Mouse (Mus musculus): ENCODE data around the gene Slc25a30.
A peak's percentile ranks its signal among the peaks of the same experiment; 100 is the strongest.
"Not testable (repeated sequence)": the region's sequence is repeated elsewhere in the genome, so short reads cannot be mapped to it uniquely, and the experiment has no call there.

Gene Slc25a30

GRCm38 (mm10) chr14:75790411-75790996, 3.7 kb upstream of the Slc25a30 start:
- peak; percentile 22 for DNase-seq

DNA sequence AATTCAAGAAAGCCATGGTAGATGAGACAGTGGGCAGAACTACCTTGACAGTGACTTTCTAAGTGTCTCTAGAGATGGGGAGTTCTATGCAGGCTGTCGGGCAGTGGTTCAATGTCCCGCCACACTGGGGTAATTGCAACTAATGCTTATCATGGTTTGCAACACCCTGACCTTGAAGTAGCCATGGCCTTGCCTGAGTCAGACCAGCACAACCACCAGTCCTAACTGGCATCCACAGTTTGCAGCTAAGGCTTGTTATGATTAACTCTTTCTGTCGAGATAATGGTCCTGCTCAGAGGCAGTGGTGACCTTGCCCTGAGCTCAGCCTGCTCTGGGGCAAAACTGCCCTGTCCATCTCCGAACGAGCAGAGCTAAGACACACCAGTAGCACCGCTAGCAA, 2.5 kb upstream of the Slc25a30 start:
- no peak for DNase-seq

DNA sequence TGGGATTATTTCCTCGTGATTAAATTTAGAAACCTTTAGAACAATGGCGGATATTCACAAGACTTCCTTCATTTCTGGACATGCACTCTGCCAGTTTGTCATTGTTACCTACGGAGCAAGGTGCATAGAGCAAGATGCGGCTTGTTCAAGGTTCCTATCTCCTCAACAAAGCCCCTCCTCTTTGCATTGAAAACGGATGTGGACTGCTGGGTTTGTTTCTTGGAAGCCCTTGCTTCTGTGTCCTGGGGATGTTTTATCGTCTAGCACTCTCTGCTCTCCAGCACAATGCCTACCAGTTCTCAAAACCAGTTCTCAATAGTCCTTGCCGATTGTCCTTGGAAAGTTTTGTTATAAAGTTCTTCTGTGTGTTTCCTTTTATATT, 948 bp upstream of the Slc25a30 start:
- DNase-seq: no peak

GRCm38 (mm10) chr14:75786424-75786867, 391 bp downstream of the Slc25a30 start:
- peak; percentile 53 for DNase-seq

- no peak for DNase-seq
These were observed 6.9 kb downstream of the Slc25a30 start for GRCm38 (mm10) chr14:75779913-75780312.

DNA sequence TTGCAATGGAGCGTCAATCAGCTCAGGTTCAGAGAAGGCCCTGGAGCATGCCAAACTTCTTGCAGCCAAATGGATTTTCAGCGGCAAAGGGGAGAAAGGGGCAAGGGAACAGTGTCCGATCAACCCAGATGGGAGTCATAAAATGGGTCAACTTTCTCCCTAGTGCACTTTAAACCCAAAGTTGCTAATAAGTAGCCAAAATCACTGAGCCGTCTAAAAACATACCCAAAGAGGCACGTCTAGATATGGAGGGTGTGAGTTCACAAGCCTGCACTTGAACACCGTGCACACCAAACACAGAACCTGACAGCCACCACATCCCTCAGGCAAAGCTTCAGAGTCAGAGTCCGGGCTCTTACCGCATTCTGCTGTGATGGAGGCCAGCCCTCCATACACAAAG, 10.2 kb downstream of the Slc25a30 start:
- DNase-seq: no peak

DNA sequence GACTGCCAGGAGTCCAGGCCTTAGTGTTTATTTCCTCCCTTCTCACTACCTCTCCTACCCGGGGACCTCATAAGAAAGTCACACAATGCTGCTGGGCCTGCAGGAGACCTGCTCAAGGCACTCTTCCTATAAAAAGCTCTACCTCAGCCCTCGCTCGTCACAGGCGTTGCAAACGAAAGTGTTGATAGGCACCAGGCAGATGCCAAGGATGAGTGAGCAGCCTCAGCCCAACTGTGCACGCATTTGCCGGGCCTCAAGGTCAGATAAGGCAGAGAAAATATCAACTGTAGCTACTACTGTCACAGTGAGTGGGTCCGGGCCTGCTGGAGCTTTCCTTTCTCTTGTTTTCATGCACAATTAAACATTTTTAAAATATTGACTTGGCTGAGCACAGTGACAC, 13.4 kb downstream of the Slc25a30 start:
- no peak for DNase-seq

DNA sequence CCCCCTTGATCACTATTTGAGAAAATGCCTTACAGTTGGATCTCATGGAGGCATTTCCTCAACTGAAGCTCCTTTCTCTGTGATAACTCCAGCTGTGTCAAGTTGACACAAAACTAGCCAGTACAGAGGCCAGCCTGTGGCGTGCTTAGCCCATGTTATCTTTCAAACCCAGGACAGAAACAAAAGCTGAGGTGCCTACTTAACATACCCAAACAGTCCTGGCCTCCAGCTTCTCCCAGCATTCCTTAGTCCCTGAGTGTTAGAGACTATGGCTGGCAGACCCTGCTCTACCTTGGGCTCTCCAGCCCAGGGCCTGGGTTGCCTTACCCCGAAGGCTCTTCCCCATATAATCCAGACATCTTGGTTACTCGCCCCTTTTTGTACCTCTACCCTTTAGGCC, 14.4 kb downstream of the Slc25a30 start:
- DNase-seq: not testable (repeated sequence)

GRCm38 (mm10) chr14:75771101-75771501, 15.7 kb downstream of the Slc25a30 start:
- DNase-seq: no peak

DNA sequence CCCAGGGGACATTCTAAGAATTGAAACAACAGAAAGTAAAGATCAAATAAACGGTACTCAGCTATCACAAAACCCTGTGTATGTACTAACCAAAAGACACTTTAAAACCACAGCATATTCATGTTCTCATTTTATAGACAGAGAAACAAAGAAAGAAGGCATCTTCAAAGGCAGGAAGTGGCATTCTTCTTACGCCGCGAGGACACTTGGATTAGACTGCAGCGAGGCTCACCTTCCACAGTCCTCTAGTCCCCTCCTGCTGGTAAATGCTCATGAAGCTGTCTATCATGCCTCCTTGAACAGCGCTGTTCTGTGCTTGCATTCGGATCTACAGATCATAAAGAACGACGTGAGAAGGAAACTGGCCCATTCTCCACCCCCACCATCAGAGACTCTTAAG, 17.5 kb downstream of the Slc25a30 start:
- DNase-seq: no peak

- no peak for DNase-seq
These were observed 18.6 kb downstream of the Slc25a30 start for GRCm38 (mm10) chr14:75768275-75768608.

DNA sequence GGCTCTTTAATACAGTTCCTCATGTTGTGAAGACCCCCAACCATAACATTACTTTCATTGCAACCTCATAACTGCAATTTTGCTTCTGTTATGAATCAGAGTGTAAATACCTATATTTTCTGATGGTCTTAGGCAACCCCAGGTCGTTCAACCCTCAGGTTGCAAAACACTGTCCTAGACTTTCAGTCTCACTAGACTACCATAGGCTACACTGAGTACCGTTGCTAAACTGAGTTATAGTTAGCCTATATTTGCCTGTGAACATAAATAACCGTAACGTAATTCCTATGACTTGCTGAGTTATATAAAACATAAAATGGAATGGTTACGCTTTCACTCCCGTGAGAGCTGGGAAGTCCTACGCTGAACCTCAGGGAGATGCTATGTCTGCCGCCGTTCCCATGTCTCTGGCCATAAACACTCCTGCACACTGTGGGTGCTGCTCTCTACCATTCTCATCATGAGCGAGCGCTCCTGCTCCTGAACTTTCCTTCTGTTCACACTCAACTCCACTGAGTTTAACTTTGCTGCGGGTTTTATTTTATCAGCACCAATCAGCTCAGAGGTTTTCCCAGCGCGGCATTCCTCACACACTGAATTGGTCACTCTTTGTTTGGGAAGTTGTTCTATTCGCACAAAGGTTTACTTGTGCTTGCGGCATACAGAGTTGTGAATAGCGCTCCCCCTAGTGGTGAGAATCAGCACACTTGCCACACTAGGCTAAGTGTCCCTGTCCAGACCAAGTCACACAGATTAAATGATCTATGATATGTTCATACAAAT, 19.2 kb downstream of the Slc25a30 start:
- peak; percentile 76 for DNase-seq

- DNase-seq: no peak
These were observed 25.6 kb downstream of the Slc25a30 start for GRCm38 (mm10) chr14:75761028-75761805.

- no peak for DNase-seq
These were observed 28.4 kb downstream of the Slc25a30 start for GRCm38 (mm10) chr14:75758401-75758800.

GRCm38 (mm10) chr14:75757821-75758220, 29.0 kb downstream of the Slc25a30 start:
- no peak for DNase-seq

DNA sequence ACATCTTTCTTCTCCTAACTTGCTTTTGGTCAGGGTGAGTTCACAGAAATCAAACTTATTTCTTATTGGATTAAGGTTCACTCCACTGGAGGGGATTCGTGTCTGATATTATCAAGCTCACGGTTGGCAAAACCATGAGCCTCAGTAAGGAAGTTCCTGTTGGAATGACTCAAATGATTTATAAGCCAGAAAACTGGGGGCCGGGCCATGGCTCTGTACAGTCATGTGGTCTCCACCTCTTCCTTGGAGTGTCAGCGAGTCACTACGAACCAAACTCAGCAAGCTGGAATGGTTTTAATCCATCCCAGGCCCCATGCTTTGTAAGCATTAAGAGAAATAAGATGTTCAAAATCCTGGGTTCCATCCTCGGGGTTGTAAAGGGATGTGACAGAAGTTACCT, 29.9 kb downstream of the Slc25a30 start:
- no peak for DNase-seq

DNA sequence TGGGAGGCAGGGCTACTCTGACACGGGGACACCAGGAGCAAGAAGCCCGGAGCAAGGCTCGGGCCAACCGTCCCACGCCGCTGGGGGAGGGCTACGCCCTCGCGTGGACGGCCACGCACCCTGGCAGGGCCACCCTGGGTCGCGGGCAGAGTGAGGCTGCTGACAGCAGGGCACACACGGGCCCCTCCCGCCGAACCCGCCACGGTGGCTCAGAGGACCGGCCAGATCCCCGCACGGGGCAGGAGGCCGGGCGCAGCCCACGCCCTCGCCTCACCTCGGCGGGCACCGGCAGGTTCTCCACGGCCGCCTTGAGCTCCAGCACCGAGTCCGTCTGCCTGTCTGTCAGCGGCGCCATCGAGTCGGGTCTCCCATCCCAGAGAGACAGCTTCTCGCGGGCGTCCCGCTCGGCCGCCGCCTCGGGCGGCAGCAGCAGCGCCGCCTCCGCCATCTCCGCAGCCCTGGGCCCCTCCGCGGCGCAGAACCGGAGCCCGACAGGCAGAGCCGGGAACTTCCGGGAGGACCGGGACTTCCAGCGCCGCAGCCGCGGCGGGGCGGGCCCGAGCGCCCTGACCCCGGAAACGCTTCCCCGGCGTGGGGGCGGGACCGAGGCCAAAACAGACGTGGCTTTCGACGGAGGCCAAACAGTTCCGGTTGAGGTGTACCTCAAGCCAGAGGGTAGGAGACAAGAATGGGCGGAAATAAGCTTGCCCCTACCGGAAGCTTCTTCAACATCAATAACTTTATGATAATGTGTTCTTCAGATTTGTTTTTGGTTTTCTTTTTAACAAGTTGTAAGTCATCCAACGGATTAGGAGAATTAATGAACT, 32.6 kb downstream of the Slc25a30 start, which contains the start of gene Cog3:
TSS of gene Cog3 (minus strand) at position 527 of the 827 bp plus-strand sequence.
- peak; percentile 96 for DNase-seq

DNA sequence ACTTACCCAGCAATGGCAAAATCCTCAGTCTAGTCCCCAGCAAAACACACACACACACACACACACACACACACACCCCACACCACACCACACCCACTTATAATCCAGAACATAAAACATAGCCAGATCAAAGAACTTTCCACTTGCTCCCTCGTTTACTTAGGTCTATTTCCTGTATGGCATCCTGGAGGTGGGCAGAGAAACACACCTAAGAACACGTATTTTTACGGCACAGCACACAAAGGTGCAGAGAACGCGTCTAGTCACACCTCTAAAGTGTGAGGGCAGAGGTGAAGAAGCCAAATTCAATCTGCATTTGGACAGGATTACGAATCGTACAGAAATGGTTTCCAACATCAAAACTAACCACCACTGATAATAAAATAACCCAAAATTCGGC, 33.6 kb downstream of the Slc25a30 start:
- DNase-seq: no peak

DNA sequence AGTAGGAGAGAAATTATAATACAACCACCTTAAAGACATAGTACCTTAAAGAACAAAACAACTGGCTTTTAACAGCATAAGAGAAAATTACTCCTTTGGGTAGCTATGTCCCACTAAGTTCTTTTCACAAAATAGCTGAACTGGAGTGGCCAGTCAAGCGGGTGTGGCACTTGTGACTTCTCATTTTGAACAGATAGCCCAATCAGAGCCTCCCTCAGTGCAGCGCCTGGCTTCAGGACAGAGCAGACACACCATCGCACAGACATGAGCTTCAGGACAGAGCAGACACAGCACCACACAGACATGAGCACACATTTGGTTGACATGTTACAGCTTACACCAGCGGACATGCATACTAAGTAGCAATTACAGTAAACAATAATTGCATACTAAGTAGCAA, 35.8 kb downstream of the Slc25a30 start:
- no peak for DNase-seq

- DNase-seq: no peak
These were observed 37.7 kb downstream of the Slc25a30 start for GRCm38 (mm10) chr14:75749123-75749522.

DNA sequence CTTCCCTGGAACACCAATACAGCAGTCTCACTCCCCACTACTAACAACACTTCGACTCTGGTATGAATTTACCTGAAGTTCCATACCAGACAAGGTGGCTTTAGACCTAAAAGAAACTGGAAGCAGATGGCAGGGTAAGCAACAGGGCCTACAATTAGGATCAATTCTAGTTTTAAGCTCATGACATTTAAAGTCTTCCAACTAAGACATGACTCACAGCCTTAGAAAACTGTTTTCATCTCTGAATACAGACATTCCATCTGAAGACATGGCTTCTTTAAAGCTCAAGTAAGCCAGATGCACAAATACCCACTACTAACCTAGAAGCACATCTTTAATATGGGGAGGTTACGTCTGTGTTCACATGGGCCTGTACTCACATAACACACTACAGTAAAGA, 38.9 kb downstream of the Slc25a30 start:
- DNase-seq: no peak

GRCm38 (mm10) chr14:75741904-75742303, 44.9 kb downstream of the Slc25a30 start:
- no peak for DNase-seq

DNA sequence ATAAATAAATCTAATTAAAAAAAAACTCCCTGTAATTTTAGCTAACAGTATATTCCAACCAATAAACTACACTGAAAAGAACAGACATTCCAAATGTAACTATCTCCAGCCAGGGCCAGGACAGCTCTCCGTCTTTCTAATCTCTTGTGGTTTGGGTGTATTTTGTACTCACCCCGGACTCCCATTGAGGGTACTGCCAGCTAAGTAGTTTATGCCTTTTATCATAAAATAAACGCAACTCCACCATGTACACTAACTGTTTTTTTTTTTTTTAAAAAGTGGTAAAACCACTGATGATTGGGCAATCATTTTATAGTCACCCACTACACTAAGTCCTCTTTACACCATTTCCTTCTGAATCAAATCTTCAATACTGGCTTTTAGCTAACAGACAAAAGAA, 51.2 kb downstream of the Slc25a30 start:
- no peak for DNase-seq

Measured in layer of hippocampus, adult 9-11 months (tissue).